Mouse (Mus musculus) monocyte, adult 2 months (primary cell): ENCODE data around the gene Cript.

Experiments
- DNase-seq, 2 experiments: peaks; one replicate each; pipeline ENCODE4 v3.0.0; 2022; ENCODE audit warnings: low spot score in 2 of 2, low read depth in 1 of 2

Gene Cript

GRCm38 (mm10) chr17:87025269-87025949, at the start of gene Cript, which contains the start of gene Pigf:
Gene Cript, plus strand, starts transcription at chr17:87025550.
Gene Pigf, minus strand, starts transcription at chr17:87025406.
- peak; percentile 94 to 96 for DNase-seq

DNA sequence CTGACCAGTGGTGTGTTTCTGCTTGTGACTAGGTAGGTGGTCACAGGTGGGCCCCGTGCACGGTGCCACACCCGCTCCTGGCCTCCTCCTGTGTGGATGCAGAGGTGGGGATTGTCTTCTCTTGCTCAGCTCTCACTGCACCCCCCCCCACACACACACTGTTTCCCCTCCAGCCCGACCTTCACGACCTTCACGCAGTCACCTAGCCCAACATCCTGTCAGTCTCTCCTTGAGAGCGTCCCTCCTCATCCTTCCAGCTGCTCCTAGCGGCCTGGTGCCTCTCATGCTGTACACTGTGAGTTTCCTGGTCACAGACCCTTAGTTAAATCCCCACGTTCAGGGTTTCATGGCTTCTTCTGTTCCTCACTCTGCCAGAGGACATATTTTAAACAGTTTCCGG, 49.0 kb upstream of the Cript start:
- DNase-seq: no peak

DNA sequence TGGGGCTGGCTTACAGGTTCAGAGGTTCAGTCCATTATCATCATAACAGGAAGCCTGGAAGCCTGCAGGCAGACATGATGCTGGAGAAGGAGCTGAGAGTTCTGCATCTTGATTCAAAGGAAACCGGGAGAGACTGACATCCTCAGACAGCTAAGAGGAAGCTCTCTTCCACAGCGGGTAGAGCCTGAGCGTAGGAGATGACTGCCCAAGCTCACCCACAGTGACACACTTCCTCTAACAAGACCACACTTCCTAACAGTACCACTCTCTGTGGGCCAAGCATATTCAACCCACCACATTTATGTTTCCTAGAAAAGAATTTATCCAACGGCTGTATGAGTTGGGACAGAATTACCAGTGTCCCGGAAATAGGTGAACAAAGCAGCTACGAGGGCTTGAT, 46.9 kb upstream of the Cript start:
- no peak for DNase-seq

DNA sequence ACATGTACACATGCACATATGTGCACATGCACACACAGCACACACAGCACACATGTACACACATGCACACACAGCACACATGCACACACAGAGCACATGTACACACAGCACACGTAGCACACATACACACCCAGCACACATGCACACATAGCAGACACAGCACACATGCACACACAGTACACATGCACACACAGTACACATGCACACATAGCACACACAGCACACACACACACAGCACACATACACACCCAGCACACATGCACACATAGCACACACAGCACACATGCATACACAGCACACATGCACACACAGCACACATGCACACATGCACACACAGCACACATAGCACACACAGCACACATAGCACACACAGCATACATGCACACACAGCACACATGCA, 44.1 kb upstream of the Cript start:
- DNase-seq: no peak

DNA sequence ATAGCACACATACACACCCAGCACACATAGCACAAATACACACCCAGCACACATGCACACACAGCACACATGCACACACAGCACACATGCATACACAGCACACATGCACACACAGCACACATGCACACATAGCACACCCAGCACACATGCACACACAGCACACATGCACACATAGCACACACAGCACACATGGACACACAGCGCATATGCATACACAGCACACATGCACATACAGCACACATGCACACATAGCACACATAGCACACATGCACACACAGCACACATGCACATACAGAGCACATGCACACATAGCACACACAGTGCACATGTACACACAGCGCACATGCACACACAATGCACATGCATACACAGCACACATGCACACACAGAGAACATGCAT, 43.6 kb upstream of the Cript start:
- no peak for DNase-seq

DNA sequence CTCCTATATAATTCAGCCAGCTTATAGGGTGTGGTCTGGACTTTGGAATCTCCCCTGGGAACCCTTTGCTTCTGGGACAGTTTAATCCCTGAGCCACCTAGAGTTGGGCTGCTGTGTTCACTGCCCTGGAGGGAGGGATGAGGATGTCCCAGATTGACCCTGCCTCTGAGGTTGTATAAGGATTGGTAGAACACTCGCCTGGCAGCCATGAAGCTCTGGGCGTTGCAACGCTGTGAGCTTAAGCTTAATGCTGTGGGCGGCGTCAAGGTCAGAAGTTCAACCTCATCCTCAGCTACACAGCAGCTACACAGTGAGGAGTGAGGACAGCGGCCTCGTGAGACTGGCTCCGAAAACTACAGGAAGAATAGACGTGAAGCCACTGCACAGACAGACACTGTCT, 42.9 kb upstream of the Cript start:
- DNase-seq: no peak

- DNase-seq: no peak
Observed at GRCm38 (mm10) chr17:86986449-86987138, 38.8 kb upstream of the Cript start.

DNA sequence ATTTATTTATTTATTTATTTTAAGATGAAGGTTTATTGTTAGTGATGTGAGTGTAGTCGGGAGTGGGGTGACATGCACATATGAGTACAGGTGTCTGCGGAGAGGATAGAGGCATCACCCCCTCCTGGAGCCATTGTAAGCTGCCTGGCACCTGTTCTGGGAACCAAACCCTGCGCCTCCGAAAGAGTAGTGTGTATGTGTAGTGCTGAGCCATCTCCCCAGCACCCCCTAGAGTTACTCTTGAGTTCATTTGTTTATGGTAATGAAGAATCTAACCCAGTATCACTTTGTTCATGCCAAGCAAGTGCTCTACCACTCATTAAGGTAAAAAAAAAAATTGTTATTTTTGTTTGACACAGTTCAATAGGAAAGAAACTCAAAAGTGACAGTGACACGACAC, 37.2 kb upstream of the Cript start:
- DNase-seq: no peak

- DNase-seq: no peak
Observed at GRCm38 (mm10) chr17:86988601-86989184, 36.7 kb upstream of the Cript start.

DNA sequence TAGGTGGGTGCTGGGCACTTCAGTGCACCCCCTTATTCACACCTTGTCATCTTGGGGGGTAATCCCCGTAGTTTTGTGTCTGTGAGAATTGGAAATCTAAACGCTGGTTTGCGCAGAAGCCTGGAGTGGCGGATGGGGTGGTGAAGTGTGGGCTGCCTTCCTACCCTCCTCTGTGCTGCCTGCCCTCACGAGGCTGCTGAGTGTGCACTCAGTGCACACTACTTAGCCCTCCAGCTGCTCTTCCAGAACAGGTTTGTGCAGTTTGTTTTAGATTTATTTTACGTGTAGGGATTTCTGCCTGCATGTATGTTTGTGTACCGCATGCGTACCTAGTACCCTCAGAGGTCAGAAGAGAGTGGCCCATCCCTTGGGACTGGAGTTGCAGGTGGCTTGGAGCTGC, 34.0 kb upstream of the Cript start:
- no peak for DNase-seq

DNA sequence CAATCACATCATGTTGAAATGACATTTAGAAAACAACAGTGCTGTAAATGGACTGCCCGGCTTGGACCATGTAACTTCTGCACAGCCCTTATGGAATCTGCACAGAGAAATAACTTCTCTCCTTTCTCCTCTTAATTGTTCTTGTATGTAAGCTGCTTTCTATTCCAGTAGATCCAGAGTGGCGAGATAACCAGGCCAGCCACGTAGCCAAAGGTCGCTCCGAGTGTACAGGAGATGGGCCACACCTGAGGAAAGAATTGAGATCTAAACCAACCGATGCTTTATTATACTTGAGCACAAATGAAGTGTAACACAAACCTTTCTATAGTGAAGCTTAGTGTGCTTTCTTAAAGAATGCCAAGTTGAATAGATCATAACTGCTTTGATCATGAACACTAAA, 28.0 kb upstream of the Cript start:
- DNase-seq: no peak

DNA sequence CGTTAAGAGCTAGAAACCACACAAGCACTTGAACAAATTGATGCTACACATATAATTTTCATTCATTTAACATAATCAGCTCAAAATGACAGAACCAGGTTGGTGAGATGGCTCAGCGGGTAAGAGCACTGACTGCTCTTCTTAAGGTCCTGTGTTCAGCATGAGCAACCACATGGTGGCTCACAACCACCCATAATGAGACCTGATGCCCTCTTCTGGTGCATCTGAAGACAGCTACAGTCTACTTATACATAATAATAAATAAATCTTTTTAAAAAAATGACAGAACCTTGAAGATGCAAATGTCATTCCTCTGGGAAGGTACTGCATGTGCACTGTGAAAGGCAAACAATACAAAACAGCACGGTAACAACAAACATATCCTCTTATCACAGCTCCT, 16.4 kb upstream of the Cript start:
- DNase-seq: no peak

DNA sequence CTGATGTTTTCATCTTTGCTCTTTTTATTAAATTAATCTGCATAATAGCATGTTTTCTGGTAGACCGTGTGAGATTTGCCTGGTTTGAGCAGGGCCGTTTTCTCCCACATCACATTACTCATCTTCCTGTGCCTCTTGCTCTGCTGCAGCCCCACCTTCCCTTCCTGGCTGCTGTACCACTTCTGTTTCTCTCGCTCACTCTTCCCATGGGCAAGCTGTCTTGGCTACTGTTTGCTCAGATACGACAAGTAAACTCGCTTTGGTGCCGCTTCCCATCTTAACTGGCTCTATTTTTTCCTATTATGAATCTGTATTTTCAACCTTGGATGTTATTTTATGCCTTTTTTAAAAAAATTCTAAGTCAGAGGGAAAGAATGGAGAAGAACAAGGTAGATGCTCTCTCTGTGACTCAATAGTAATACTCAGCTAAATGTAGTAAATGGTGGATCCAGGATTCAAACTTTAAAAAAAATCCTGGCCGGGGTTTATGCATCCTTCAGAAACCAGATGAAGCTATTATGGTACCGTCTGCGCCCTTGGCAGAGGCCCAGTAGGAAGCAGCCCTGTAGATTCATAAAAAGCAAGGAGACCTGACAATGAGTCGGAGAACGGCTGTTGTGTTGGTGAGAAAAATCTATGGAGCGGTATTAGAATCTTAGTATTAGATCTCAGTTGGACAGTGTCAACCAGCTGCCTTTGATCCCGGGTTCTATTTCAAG, 13.9 kb upstream of the Cript start:
- DNase-seq: no peak

GRCm38 (mm10) chr17:87019692-87020091, 5.7 kb upstream of the Cript start:
- DNase-seq: no peak

- no peak for DNase-seq
Observed at GRCm38 (mm10) chr17:87024491-87025242, 683 bp upstream of the Cript start.

DNA sequence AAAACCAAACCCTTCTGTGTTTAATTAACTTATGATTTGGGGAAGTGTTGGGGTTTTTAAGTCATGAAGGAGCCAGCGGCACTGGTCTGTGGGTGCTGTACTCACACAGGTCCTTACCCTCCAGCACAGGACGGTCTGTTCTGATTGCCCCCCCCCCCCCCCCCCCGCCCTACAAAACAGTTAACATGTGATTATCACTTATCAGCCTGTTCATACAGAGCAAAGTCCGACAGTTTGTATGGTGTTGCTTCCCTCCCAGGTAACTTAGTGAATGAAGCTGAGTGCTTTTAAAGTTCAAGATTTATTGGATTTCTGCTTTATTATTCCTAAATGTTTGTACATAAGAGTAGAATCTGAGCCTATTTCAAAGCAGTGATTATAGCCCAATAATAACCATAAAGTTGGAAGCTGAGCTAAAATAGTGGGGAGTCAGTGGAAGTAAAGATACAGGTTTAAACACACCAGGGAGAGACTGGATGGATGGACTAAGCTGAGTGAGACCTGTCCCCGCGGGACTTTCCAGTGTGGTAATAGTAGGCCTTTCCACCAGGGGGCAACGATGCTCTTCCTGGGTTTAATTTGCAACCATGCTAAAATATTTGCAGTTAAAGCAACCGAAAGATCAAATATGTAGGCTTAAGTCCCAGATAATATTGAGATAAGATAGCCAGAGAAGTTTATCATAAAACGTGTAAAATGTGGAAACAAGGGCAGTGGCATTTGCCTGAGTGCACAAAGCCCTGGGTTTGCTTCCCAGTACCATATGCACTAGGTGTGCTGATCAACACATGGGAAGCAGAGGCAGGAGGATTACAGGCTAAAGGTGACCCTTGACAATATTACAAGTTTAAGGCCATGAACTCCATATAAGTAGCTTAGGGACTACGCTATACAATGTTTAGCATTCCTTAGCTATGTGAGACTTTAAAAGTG, 11.1 kb downstream of the Cript start:
- no peak for DNase-seq

- no peak for DNase-seq
Observed at GRCm38 (mm10) chr17:87038496-87038895, 13.1 kb downstream of the Cript start.

DNA sequence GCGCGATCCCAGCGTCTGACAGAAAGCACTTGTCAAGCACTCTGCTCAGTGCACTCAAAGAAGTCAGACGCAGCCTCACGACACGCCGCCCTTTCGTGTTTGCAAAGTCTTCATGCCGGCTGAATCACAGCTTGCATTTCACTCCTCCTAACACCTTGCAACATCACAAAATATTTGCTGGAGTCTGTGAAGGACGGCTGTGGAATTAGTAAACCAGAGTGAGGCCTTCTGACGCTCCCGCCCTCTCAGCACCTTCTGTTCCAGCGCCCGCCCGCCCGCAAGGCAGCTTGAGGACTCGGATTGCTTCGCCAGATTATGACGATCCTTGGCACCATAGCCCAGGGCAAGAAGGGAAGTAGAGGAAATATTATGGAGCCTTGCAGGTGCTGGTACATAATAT, 16.4 kb downstream of the Cript start:
- DNase-seq: no peak

GRCm38 (mm10) chr17:87044364-87044763, 19.0 kb downstream of the Cript start:
- peak; percentile 46 to 78 for DNase-seq

DNA sequence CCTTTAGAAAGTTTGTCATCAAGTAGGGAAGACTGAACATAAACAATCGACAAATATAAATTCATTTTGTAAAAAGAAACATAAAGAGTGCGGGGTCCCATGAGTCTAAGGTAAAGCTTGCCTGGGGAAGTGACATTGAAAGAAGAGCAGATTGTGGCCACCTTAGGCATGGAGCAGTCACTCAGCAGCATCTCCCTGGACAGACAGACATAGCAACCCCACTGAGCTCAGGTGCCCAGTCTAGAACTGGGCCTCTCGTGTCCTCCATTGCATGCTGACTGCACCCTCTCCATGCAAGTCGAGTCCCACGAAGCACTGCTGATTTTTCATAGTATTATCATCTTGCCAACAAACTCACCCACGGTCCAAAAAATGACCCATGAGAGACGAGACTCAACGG, 19.4 kb downstream of the Cript start:
- no peak for DNase-seq
